Mouse (Mus musculus) cortical plate, adult 2 months (tissue): ENCODE data around the gene Polr2i.

Source experiments
- CTCF ChIP-seq: fragments of 200-500 bp; IDR thresholded peaks from 2 replicates; pipeline ENCODE4 v1.5.1; 2011; ENCODE audit warnings: mild to moderate bottlenecking, control low read depth, low read length; ENCODE audit not compliant: insufficient read depth; ENCODE audit errors: extremely low read depth
- POLR2A ChIP-seq: fragments of 200-500 bp; IDR thresholded peaks from 2 replicates; pipeline ENCODE4 v1.6.1; 2011; ENCODE audit warnings: mild to moderate bottlenecking, low read length, control low read depth; ENCODE audit not compliant: insufficient read depth; ENCODE audit errors: extremely low read depth

DNA sequence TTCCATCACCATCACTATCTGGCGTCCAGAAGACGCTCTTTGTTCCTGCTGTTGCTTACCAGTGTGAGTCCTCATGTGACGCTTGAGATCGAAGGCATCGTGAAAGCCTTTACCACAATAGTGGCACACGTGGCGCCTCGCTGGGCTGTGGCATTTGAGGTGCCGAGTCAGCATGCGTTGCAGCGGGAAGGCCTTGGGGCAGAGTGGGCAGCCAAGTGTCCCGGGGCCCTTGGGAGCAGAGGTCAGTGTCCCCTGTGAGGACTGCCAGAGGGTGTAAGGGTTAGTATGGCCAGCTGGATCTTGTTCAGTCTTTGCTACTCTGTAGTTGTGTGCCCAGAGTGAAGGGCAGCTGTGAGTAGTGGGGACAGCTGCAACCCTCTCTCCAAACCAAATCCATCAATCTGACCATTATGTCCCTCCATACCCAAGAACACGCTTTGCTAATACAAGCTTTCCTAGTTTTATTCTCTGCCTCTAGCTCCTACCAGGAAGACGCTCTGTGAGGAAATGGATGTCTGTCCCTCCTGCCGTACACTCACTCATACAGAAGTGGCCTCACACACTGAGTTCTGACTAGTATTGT, 2.6 kb downstream of the Polr2i start:
- TF ChIP-seq POLR2A (no peak), CTCF (no peak)
